ENCODE assay signal across 8 mouse cellular contexts in genomic region chr2:28622521-28623124, GRCm38 (mm10). TPM values are rescaled to one million over a fixed set of nuclear protein-coding genes. Genes with fewer than 3 reads are reported as not detected.
DNase-seq lines count a peak whose midpoint lies in the region; ATAC-seq and TF ChIP-seq lines count a peak whose summit lies in the region.

No protein-coding gene starts in this region.

- no peak overlapping the region for H3K9ac ChIP-seq in liver, embryonic 16.5 days (ENCODE audit: low read depth, low read length)

- DNase-seq in gastrocnemius, postnatal 10 days = peak; percentile 46
- no peak for DNase-seq in gastrocnemius, postnatal 4 days (ENCODE audit: low spot score in 2 of 2)
- no peak for DNase-seq in testis, postnatal 14 days (ENCODE audit: low spot score)
- peak; percentile 55 for DNase-seq in embryonic facial prominence, embryonic 10.5 days (ENCODE audit: low spot score)
- DNase-seq in spleen, postnatal 36 days (ENCODE audit: low spot score in 2 of 2) = peak; percentile 41 to 65
- DNase-seq in urinary bladder, postnatal 10 days (ENCODE audit: low spot score) = no peak

- H3K4me1 ChIP-seq in testis, adult 2 months (ENCODE audit: control insufficient read depth, insufficient read depth, low read length) = no peaks in the 10 kb centered on the region
- H3K4me1 ChIP-seq in embryonic facial prominence, embryonic 10.5 days = peaks cover 11% of the 10 kb centered on the region
- peaks cover 25% of the 10 kb centered on the region for H3K4me1 ChIP-seq in liver, embryonic 16.5 days (ENCODE audit: control insufficient read depth, low read depth, low read length)

- no peak for TF ChIP-seq POLR2A in testis, adult 2 months (IDR thresholded peaks at IDR 0.05; ENCODE audit: control insufficient read depth, low read depth, low read length)

- peak; percentile 60 for TF ChIP-seq CTCF in testis, adult 2 months (IDR thresholded peaks at IDR 0.05; ENCODE audit: control insufficient read depth, insufficient read depth, insufficient replicate concordance, low read depth, low read length)

- H3K4me3 ChIP-seq in testis, adult 2 months (ENCODE audit: control insufficient read depth, low read depth, low read length) = no peak overlapping the region
- H3K4me3 ChIP-seq in embryonic facial prominence, embryonic 10.5 days = no peak overlapping the region
- peak overlapping the region; percentile 73 for H3K4me3 ChIP-seq in liver, embryonic 16.5 days (ENCODE audit: low read depth, low read length)

- no peak overlapping the region for H3K27ac ChIP-seq in testis, adult 2 months (ENCODE audit: control insufficient read depth, insufficient read depth, low read depth, low read length)
- no peak overlapping the region for H3K27ac ChIP-seq in embryonic facial prominence, embryonic 10.5 days (replicated peaks)
- no peak overlapping the region for H3K27ac ChIP-seq in liver, embryonic 16.5 days (ENCODE audit: low read length)

- H3K4me2 ChIP-seq in liver, embryonic 16.5 days (ENCODE audit: low read depth, low read length) = peak overlapping the region; percentile 84

- H3K27me3 ChIP-seq in testis, adult 2 months (ENCODE audit: control insufficient read depth, insufficient read depth, low read length) = no peaks in the 10 kb centered on the region
- H3K27me3 ChIP-seq in embryonic facial prominence, embryonic 10.5 days (replicated peaks; ENCODE audit: low read depth, poor library complexity, severe bottlenecking) = peaks cover 55% of the 10 kb centered on the region
- no peaks in the 10 kb centered on the region for H3K27me3 ChIP-seq in liver, embryonic 16.5 days (ENCODE audit: control insufficient read depth, insufficient read depth, low read depth, low read length)

- WGBS in embryonic facial prominence, embryonic 10.5 days = 22% methylated on average over 10 of the region's 10 CpGs
- 15% methylated on average over 10 of the region's 10 CpGs for WGBS in liver, embryonic 16.5 days (ENCODE audit: insufficient replicate concordance)

- peak; percentile 37; the same call in 1 of the 2 replicates for ATAC-seq in liver, embryonic 16.5 days (ENCODE audit: low read depth)

- no peaks in the 10 kb centered on the region for H3K36me3 ChIP-seq in testis, adult 2 months (ENCODE audit: control insufficient read depth, insufficient read depth, low read length)
- no peaks in the 10 kb centered on the region for H3K36me3 ChIP-seq in embryonic facial prominence, embryonic 10.5 days (replicated peaks)
- no peaks in the 10 kb centered on the region for H3K36me3 ChIP-seq in liver, embryonic 16.5 days (ENCODE audit: control insufficient read depth, insufficient read depth)

- no peaks in the 10 kb centered on the region for H3K9me3 ChIP-seq in embryonic facial prominence, embryonic 10.5 days
- H3K9me3 ChIP-seq in liver, embryonic 16.5 days (replicated peaks; ENCODE audit: control insufficient read depth, low read length) = no peaks in the 10 kb centered on the region

RNA-seq across cellular contexts. Expression of gene Gfi1b, which starts 0.8 kb away (rescaled TPM):
- total RNA-seq in gastrocnemius, postnatal 10 days (2021) = under 1 TPM in 1 of 2 experiments, not detected in 1; 0.79 TPM
- under 1 TPM in 1 of 2 experiments, not detected in 1; 0.60 TPM for total RNA-seq in gastrocnemius, postnatal 4 days (2021)
- 1.0 and 1.3 TPM in 2 replicates for polyA plus RNA-seq in testis, adult 2 months (2012; rRNA removed)
- polyA plus RNA-seq in embryonic facial prominence, embryonic 10.5 days (2016; fragmentation: Nextera tagmentation; extraction: Ambion mirVana) = 2.7 and 3.9 TPM in 2 replicates
- 88.7 and 89.4 TPM in 2 replicates for polyA plus RNA-seq in liver, embryonic 16.5 days (2015; fragmentation: Nextera tagmentation; extraction: Ambion mirVana)

RNA-seq across cellular contexts. Expression of gene Tsc1, which starts 18.4 kb away (rescaled TPM):
- 10 to 100 TPM; 15.6 to 19.2 TPM for total RNA-seq in gastrocnemius, postnatal 10 days (2021)
- 10 to 100 TPM; 21.9 to 22.3 TPM for total RNA-seq in gastrocnemius, postnatal 4 days (2021)
- 20.3 and 21.6 TPM in 2 replicates for polyA plus RNA-seq in testis, adult 2 months (2012; rRNA removed)
- 21.4 and 23.5 TPM in 2 replicates for polyA plus RNA-seq in embryonic facial prominence, embryonic 10.5 days (2016; fragmentation: Nextera tagmentation; extraction: Ambion mirVana)
- 9.6 and 9.8 TPM in 2 replicates for polyA plus RNA-seq in liver, embryonic 16.5 days (2015; fragmentation: Nextera tagmentation; extraction: Ambion mirVana)

RNA-seq across cellular contexts. Expression of gene Gtf3c5, which starts 39.1 kb away (rescaled TPM):
- 10 to 100 TPM in 1 of 2 experiments, 1 to 10 TPM in 1; 9.1 to 10.2 TPM for total RNA-seq in gastrocnemius, postnatal 10 days (2021)
- total RNA-seq in gastrocnemius, postnatal 4 days (2021) = 10 to 100 TPM; 14.8 TPM
- polyA plus RNA-seq in testis, adult 2 months (2012; rRNA removed) = 17.3 and 17.7 TPM in 2 replicates
- 57.9 and 61.4 TPM in 2 replicates for polyA plus RNA-seq in embryonic facial prominence, embryonic 10.5 days (2016; fragmentation: Nextera tagmentation; extraction: Ambion mirVana)
- 12.1 TPM in 2 replicates for polyA plus RNA-seq in liver, embryonic 16.5 days (2015; fragmentation: Nextera tagmentation; extraction: Ambion mirVana)

RNA-seq across cellular contexts. Expression of gene Cel, which starts 59.4 kb away (rescaled TPM):
- total RNA-seq in gastrocnemius, postnatal 10 days (2021) = not detected
- total RNA-seq in gastrocnemius, postnatal 4 days (2021) = not detected
- 0.24 and 0.47 TPM in 2 replicates for polyA plus RNA-seq in testis, adult 2 months (2012; rRNA removed)
- polyA plus RNA-seq in embryonic facial prominence, embryonic 10.5 days (2016; fragmentation: Nextera tagmentation; extraction: Ambion mirVana) = not detected in 2 replicates
- 1.6 and 9.7 TPM in 2 replicates for polyA plus RNA-seq in liver, embryonic 16.5 days (2015; fragmentation: Nextera tagmentation; extraction: Ambion mirVana)

Comparison
In these comparisons a context has a peak if more than half of its experiments do, and no peak if none do; other contexts are left out.
1. DNase-seq: peak in gastrocnemius, postnatal 10 days (single experiment), embryonic facial prominence, embryonic 10.5 days (single experiment) and spleen, postnatal 36 days (2 of 2); none in gastrocnemius, postnatal 4 days (0 of 2), testis, postnatal 14 days (single experiment) and urinary bladder, postnatal 10 days (single experiment).
2. RNA of gene Gfi1b, which starts 0.8 kb away (polyA plus RNA-seq): 88.7 to 89.4 TPM in liver, embryonic 16.5 days; 2.7 to 3.9 TPM in embryonic facial prominence, embryonic 10.5 days and 1.0 to 1.3 TPM in testis, adult 2 months; every median in the first group is over 10 times any median in the second.